Mouse (Mus musculus): Measurements from ENCODE around the gene Mfap2.

Gene Mfap2

GRCm38 (mm10) chr4:141030541-141031206 lies 20.5 kb downstream of the Mfap2 start:
- no peak for DNase-seq (ENCODE audit: low spot score)

- peak; percentile 59 for DNase-seq (ENCODE audit: low spot score)
These were observed 21.5 kb downstream of the Mfap2 start for GRCm38 (mm10) chr4:141031733-141032132.

- no peak for DNase-seq (ENCODE audit: low spot score)
These were observed 23.7 kb downstream of the Mfap2 start for GRCm38 (mm10) chr4:141033606-141034549.

- no peak for DNase-seq (ENCODE audit: low spot score)
These were observed 30.9 kb downstream of the Mfap2 start for GRCm38 (mm10) chr4:141041117-141041516.

- DNase-seq (ENCODE audit: low spot score): no peak
These were observed 34.6 kb downstream of the Mfap2 start for GRCm38 (mm10) chr4:141044816-141045215.

- DNase-seq (ENCODE audit: low spot score): no peak
These were observed 38.7 kb downstream of the Mfap2 start for GRCm38 (mm10) chr4:141048810-141049475.

- DNase-seq (ENCODE audit: low spot score): no peak
These were observed 39.2 kb downstream of the Mfap2 start for GRCm38 (mm10) chr4:141049476-141049835.

- no peak for DNase-seq (ENCODE audit: low spot score)
These were observed 42.2 kb downstream of the Mfap2 start for GRCm38 (mm10) chr4:141052442-141052841.

- DNase-seq (ENCODE audit: low spot score): no peak
These were observed 42.9 kb downstream of the Mfap2 start for GRCm38 (mm10) chr4:141053138-141053537.

- no peak for DNase-seq (ENCODE audit: low spot score)
These were observed 43.4 kb downstream of the Mfap2 start for GRCm38 (mm10) chr4:141053568-141054161.

GRCm38 (mm10) chr4:141056970-141057369 lies 46.8 kb downstream of the Mfap2 start:
- no peak for DNase-seq (ENCODE audit: low spot score)

- DNase-seq (ENCODE audit: low spot score): no peak
These were observed 48.6 kb downstream of the Mfap2 start for GRCm38 (mm10) chr4:141058835-141059234.

GRCm38 (mm10) chr4:141059616-141060425 lies 49.6 kb downstream of the Mfap2 start:
- no peak for DNase-seq (ENCODE audit: low spot score)

- DNase-seq (ENCODE audit: low spot score): peak; percentile 95
These were observed 50.4 kb downstream of the Mfap2 start, which contains the start of gene Crocc for GRCm38 (mm10) chr4:141060426-141061301. Gene Crocc (minus strand): TSS chr4:141060550.

GRCm38 (mm10) chr4:141064104-141064659 lies 54.0 kb downstream of the Mfap2 start:
- no peak for DNase-seq (ENCODE audit: low spot score)

- peak; percentile 80 for DNase-seq (ENCODE audit: low spot score)
These were observed 54.9 kb downstream of the Mfap2 start for GRCm38 (mm10) chr4:141065123-141065522.

All from c-Kit-positive CD71-positive TER-119-positive erythroid progenitor cells, embryonic 14.5 days (primary cell).